Mouse (Mus musculus): ENCODE data around the gene Enah.

- TF ChIP-seq CTCF (conservative IDR thresholded peaks at IDR 0.05; ENCODE audit: low read length): no peak
- no peak; the same call in 1 of the 2 replicates for TF ChIP-seq POU5F1 (IDR thresholded peaks at IDR 0.05; ENCODE audit: borderline replicate concordance, low read length)
Measured at GRCm38 (mm10) chr1:182029989-182030649, 10.3 kb upstream of the Enah start.
